Mouse (Mus musculus) splenic B cell, adult 2 months (primary cell): Measurements from ENCODE around the gene Hist1h3d.
"Not testable (repeated sequence)": the region's sequence is repeated elsewhere in the genome, so short reads cannot be mapped to it uniquely, and the experiment has no call there.

ENCODE experiments used
- DNase-seq: peaks from one replicate; pipeline ENCODE4 v3.0.0-alpha.2; 2011; ENCODE audit warnings: low read depth, low spot score
- H3K27me3 ChIP-seq: 2 replicates; pipeline ENCODE4 v1.6.1; 2012; ENCODE audit warnings: mild to moderate bottlenecking, low read length, moderate library complexity, mixed read lengths; ENCODE audit not compliant: control insufficient read depth, poor library complexity, insufficient read depth, severe bottlenecking
- H3K36me3 ChIP-seq: 2 replicates; pipeline ENCODE4 v1.6.1; 2012; ENCODE audit warnings: mild to moderate bottlenecking, low read length, moderate library complexity, mixed read lengths; ENCODE audit not compliant: control insufficient read depth, poor library complexity, insufficient read depth, severe bottlenecking

Gene Hist1h3d

DNA sequence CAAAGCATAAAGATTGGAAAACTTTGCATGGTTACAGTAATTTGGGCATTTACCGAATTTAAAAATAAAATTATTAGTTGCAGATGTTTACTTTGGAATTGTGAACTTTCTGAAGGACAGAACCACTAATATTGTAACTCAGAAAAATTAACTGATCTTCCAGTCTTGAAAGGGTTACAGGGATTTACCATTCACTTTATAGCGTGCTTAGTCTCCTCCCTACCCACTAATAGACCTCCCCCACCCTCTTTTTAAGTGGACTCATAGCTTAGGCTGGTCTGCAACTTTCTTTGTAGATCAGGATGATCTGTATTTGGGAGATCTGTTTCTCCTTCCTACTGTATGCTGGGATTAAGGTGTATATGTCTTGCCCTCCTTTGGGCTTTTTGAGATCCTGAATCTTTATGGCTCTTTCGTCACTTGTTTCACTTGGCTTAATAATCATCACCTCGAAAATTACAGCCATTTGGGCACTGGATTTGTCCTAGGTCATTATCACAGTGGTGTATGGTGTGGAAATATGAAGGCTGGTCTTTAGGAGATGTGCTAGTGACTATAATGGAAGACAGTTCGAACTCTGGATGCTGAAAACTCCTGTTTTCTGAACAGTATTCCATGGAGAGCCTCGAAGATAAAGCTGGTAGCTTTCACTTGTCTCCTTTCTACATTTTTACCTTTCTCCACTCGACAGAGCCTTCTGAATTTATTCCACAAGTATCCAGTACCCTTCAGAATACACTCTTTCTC is 39.3 kb upstream of the Hist1h3d start:
- DNase-seq: no peak
- Histone ChIP-seq H3K27me3 (no peaks in the 10 kb centered on the region), H3K36me3 (no peaks in the 10 kb centered on the region)

GRCm38 (mm10) chr13:23537006-23537710 is 38.4 kb upstream of the Hist1h3d start:
- Histone ChIP-seq H3K27me3 (no peaks in the 10 kb centered on the region), H3K36me3 (no peaks in the 10 kb centered on the region)
- DNase-seq: no peak

- no peaks in the 10 kb centered on the region for H3K27me3 ChIP-seq
- no peak for DNase-seq
Measured at GRCm38 (mm10) chr13:23538249-23538648, 37.3 kb upstream of the Hist1h3d start.

GRCm38 (mm10) chr13:23539821-23540220 is 35.7 kb upstream of the Hist1h3d start:
- H3K27me3 ChIP-seq, DNase-seq, H3K36me3 ChIP-seq: not testable (repeated sequence)

More at GRCm38 (mm10) chr13:23538249-23538648, 37.3 kb upstream of the Hist1h3d start:
- no peaks in the 10 kb centered on the region for H3K36me3 ChIP-seq

DNA sequence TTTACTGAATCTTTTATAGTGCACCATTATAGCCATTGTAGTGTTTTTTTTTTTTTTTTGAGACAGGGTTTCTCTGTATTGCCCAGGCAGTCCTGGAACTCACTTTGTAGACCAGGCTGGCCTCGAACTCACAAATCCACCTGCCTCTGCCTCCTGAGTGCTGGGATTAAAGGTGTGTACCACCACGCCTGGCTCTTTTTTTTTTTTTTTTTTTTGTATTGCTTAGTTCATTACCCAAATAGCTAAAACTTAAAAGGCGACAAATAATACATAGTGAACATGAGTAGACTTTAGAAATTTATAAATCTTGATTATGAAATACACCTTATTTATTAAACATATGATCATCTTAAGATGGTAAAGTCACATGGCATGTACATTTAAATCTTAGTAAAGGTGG is 34.1 kb upstream of the Hist1h3d start:
- no peak for DNase-seq
- Histone ChIP-seq H3K27me3 (no peaks in the 10 kb centered on the region), H3K36me3 (0 out of 2 replicates have a peak, but pooled peaks cover 2% of the 10 kb centered on the region)

DNA sequence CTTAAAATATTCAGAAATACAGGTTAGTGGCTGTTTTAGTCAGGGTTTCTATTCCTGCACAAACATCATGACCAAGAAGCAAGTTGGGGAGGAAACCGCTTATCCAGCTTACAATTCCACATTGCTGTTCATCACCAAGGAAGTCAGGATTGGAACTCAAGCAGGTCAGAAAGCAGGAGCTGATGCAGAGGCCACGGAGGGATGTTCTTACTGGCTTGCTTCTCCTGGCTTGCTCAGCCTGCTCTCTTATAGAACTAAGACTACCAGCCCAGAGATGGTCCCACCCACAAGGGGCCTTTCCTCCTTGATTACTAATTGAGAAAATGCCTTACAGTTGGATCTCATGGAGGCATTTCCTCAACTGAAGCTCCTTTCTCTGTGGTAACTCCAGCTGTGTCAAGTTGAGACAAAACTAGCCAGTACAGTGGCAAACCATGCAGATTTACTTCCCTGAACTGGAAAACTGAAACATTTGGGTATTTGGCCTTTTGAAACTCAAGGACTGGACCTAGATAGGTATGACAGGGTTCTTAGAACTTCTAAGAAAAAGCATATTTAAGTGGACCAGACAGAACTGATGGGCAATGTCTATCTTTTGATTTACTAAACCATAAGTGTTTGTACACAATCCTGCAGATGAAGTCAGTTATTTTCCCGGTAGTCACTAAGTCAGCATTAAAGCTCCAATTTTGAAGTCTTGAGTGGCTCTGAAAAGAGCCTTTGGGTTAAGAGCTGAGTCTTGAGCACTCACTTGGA is 33.2 kb upstream of the Hist1h3d start:
- DNase-seq, H3K36me3 ChIP-seq, H3K27me3 ChIP-seq: not testable (repeated sequence)

GRCm38 (mm10) chr13:23542999-23543607 is 32.5 kb upstream of the Hist1h3d start, which contains the start of gene Hist1h2bh:
TSS of gene Hist1h2bh (minus strand) at chr13:23543392.
- peak; percentile 97 for DNase-seq
- H3K36me3 ChIP-seq, H3K27me3 ChIP-seq: not testable (repeated sequence)

DNA sequence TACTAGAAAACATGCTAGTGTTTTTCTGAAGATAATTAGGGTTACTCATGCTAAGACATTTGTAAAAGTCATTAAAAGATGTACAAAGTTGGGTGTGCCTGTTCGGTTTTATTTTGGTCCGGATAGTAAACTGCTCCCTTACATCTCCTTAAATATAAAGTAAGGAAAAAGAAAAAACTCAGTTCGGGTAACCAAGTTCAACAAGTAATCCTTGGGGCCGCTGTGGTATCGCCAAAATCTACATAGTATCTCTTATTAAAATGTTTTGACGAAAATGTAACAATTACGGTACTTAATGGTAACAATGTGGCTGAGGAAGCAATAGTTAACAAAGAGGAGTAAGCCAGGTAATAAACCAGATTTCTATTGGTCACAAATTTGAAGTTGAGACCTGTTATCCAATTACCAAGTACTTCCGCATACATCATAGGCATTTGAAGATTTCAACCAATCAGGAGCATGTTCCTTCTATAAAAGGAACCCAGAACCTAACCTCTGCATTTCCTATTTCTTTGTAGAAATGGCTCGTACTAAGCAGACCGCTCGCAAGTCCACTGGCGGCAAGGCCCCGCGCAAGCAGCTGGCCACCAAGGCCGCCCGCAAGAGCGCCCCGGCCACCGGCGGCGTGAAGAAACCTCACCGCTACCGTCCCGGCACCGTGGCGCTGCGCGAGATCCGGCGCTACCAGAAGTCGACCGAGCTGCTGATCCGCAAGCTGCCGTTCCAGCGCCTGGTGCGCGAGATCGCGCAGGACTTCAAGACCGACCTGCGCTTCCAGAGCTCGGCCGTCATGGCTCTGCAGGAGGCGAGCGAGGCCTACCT is 31.4 kb upstream of the Hist1h3d start, which contains the start of gene Hist1h3f:
TSS of gene Hist1h3f (plus strand) at position 88 of the 822 bp plus-strand sequence.
- no peaks in the 10 kb centered on the region for H3K27me3 ChIP-seq
- DNase-seq: peak; percentile 96
- H3K36me3 ChIP-seq: 0 out of 2 replicates have a peak, but pooled peaks cover 2% of the 10 kb centered on the region

- DNase-seq, H3K27me3 ChIP-seq, H3K36me3 ChIP-seq: not testable (repeated sequence)
Measured at GRCm38 (mm10) chr13:23544787-23545120, 30.8 kb upstream of the Hist1h3d start.

- H3K27me3 ChIP-seq: no peaks in the 10 kb centered on the region
- DNase-seq: no peak
Measured at GRCm38 (mm10) chr13:23546694-23547093, 28.9 kb upstream of the Hist1h3d start.

GRCm38 (mm10) chr13:23550761-23551145 is 24.8 kb upstream of the Hist1h3d start:
- DNase-seq: no peak
- Histone ChIP-seq H3K27me3 (no peaks in the 10 kb centered on the region), H3K36me3 (0 out of 2 replicates have a peak, but pooled peaks cover 2% of the 10 kb centered on the region)

More at GRCm38 (mm10) chr13:23546694-23547093, 28.9 kb upstream of the Hist1h3d start:
- H3K36me3 ChIP-seq: 0 out of 2 replicates have a peak, but pooled peaks cover 2% of the 10 kb centered on the region

- peak; percentile 85 for DNase-seq
- H3K27me3 ChIP-seq, H3K36me3 ChIP-seq: not testable (repeated sequence)
Measured at GRCm38 (mm10) chr13:23551146-23551834, 24.3 kb upstream of the Hist1h3d start, which contains the start of gene Hist1h4f. TSS of gene Hist1h4f (minus strand) at chr13:23551648.
